ENCODE assay signal across 17 mouse cellular contexts in genomic region chr13:37903476-37903875, GRCm38 (mm10).
"Had no signal": no experiment of that assay in that cellular context is flagged by ENCODE, and none has a peak within 500 bp of the region (broad histone marks: within the 10 kb centered on the region; RNA-seq: fewer than 3 reads in every experiment).

No protein-coding gene starts in this region.

- H3K36me3 ChIP-seq: midbrain, embryonic 12.5 days; midbrain, embryonic 15.5 days; neural tube, embryonic 13.5 days had no signal

- DNase-seq: kidney, postnatal 4 days; left cerebral cortex, postnatal 4 days; lung, embryonic 14.5 days; retina, postnatal 1 day; right cerebral cortex, postnatal 25 days; spleen, adult 18-20 months; thymus, postnatal 25 days had no signal

- H3K4me3 ChIP-seq: limb, embryonic 12.5 days; limb, embryonic 15.5 days; midbrain, embryonic 12.5 days; midbrain, embryonic 15.5 days; myocyte; neural tube, embryonic 13.5 days; stomach, embryonic 15.5 days had no signal

- H3K27me3 ChIP-seq: limb, embryonic 12.5 days; limb, embryonic 15.5 days; midbrain, embryonic 12.5 days; midbrain, embryonic 15.5 days; neural tube, embryonic 13.5 days; stomach, embryonic 15.5 days had no signal

- H3K4me1 ChIP-seq: midbrain, embryonic 12.5 days; midbrain, embryonic 15.5 days; neural tube, embryonic 13.5 days; stomach, embryonic 15.5 days had no signal

- H3K9me3 ChIP-seq: limb, embryonic 12.5 days; limb, embryonic 15.5 days; midbrain, embryonic 12.5 days; midbrain, embryonic 15.5 days; neural tube, embryonic 13.5 days; stomach, embryonic 15.5 days had no signal

- H3K27ac ChIP-seq: limb, embryonic 12.5 days; limb, embryonic 15.5 days; macrophage; midbrain, embryonic 12.5 days; midbrain, embryonic 15.5 days; neural tube, embryonic 13.5 days; stomach, embryonic 15.5 days had no signal

- ATAC-seq: intestine, postnatal 0 days; lung, postnatal 0 days; midbrain, embryonic 15.5 days had no signal

- H3K9ac ChIP-seq: limb, embryonic 12.5 days; limb, embryonic 15.5 days; lung, embryonic 14.5 days; midbrain, embryonic 12.5 days; midbrain, embryonic 15.5 days; neural tube, embryonic 13.5 days; stomach, embryonic 15.5 days had no signal

- H3K4me2 ChIP-seq: limb, embryonic 12.5 days; limb, embryonic 15.5 days; lung, embryonic 14.5 days; midbrain, embryonic 12.5 days; midbrain, embryonic 15.5 days; neural tube, embryonic 13.5 days; stomach, embryonic 15.5 days had no signal
